Mouse (Mus musculus): ENCODE measurements around the gene Gpsm3.
A peak's percentile ranks its signal among the peaks of the same experiment; 100 is the strongest.

- TF ChIP-seq CHD2 (IDR thresholded peaks at IDR 0.05; ENCODE audit: low read length) (no peak), CTCF (conservative IDR thresholded peaks at IDR 0.05 in 1 of 2, IDR thresholded peaks at IDR 0.05 in 1 of 2; ENCODE audit: low read depth in 2 of 2, low read length in 2 of 2) (no peak), CHD1 (IDR thresholded peaks at IDR 0.05; ENCODE audit: low read depth, low read length) (no peak), POLR2A (IDR thresholded peaks at IDR 0.05; ENCODE audit: low read depth, low read length) (no peak), EP300 (IDR thresholded peaks at IDR 0.05; ENCODE audit: low read length) (no peak), MYC (IDR thresholded peaks at IDR 0.05; ENCODE audit: low read depth, low read length) (no peak), JUND (conservative IDR thresholded peaks at IDR 0.05; ENCODE audit: low read depth, low read length) (no peak), IRF4 (IDR thresholded peaks at IDR 0.05; ENCODE audit: low read depth, low read length) (no peak), ETS1 (conservative IDR thresholded peaks at IDR 0.05; ENCODE audit: low read depth, low read length) (no peak), UBTF (IDR thresholded peaks at IDR 0.05; ENCODE audit: low read depth, low read length) (0 out of 2 replicates have a peak, but pooled peaks have one; percentile 27), MXI1 (IDR thresholded peaks at IDR 0.05; ENCODE audit: low read depth, low read length) (no peak), ZNF384 (IDR thresholded peaks at IDR 0.05; ENCODE audit: low read depth, low read length) (no peak), ELF1 (IDR thresholded peaks at IDR 0.05; ENCODE audit: low read depth, low read length) (no peak), SMC3 (IDR thresholded peaks at IDR 0.05; ENCODE audit: low read depth, low read length) (no peak)
Observed at GRCm38 (mm10) chr17:34604511-34605237, 15.1 kb downstream of the Gpsm3 start.

All from CH12.LX (cell line).